Mouse (Mus musculus): ENCODE results near the gene B3gnt3.

DNA sequence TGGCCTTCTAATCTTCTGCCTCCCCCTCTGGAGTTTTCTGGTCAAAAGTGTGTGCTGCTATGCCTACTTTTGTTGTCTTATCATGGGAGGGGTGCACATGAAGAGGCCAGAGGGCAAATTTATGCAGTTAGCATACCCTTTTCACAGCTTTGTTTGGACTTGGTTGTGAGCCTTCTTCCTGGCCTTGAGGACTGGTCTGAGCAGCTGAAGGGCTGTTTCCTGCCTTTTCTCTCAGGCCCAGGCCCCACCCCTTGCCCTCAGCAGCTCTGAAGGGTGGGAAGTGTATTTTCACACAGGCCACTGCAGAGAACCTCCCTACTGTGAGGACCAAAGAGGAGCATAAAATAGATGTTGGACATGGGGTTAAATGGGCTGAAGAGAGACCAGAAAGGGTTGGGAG, 24.0 kb downstream of the B3gnt3 start:
- TF ChIP-seq CTCF (IDR thresholded peaks at IDR 0.05; ENCODE audit: extremely low read depth, insufficient read depth, low read length) (no peak), POLR2A (IDR thresholded peaks at IDR 0.05; ENCODE audit: extremely low read depth, insufficient read depth, low read length) (no peak)

All from cortical plate, adult 2 months (tissue).